Mouse (Mus musculus) thymus, postnatal 4 days (tissue): ENCODE results near the gene Lypd6b.
A peak's percentile ranks its signal among the peaks of the same experiment; 100 is the strongest.

Experiments
- DNase-seq: peaks from one replicate; pipeline ENCODE4 v3.0.0; 2021

Gene Lypd6b

GRCm38 (mm10) chr2:49787376-49788050 lies at the start of gene Lypd6b:
Gene Lypd6b (plus strand): TSS chr2:49787688.
- DNase-seq = peak; percentile 44

- no peak for DNase-seq
These were observed 48.4 kb upstream of the Lypd6b start for GRCm38 (mm10) chr2:49739046-49739445.

- no peak for DNase-seq
These were observed 46.5 kb upstream of the Lypd6b start for GRCm38 (mm10) chr2:49741026-49741425.

GRCm38 (mm10) chr2:49741895-49742734 lies 45.4 kb upstream of the Lypd6b start:
- DNase-seq = peak; percentile 37

- DNase-seq = no peak
These were observed 44.6 kb upstream of the Lypd6b start for GRCm38 (mm10) chr2:49742919-49743318.

GRCm38 (mm10) chr2:49743775-49744174 lies 43.7 kb upstream of the Lypd6b start:
- DNase-seq = no peak

- DNase-seq = no peak
These were observed 43.0 kb upstream of the Lypd6b start for GRCm38 (mm10) chr2:49744251-49745093.

- DNase-seq = no peak
These were observed 42.2 kb upstream of the Lypd6b start for GRCm38 (mm10) chr2:49745094-49745781.

- DNase-seq = no peak
These were observed 40.5 kb upstream of the Lypd6b start for GRCm38 (mm10) chr2:49746947-49747346.

- DNase-seq = no peak
These were observed 39.8 kb upstream of the Lypd6b start for GRCm38 (mm10) chr2:49747670-49748069.

- DNase-seq = peak; percentile 84
These were observed 38.7 kb upstream of the Lypd6b start for GRCm38 (mm10) chr2:49748628-49749342.

GRCm38 (mm10) chr2:49749730-49750576 lies 37.5 kb upstream of the Lypd6b start:
- no peak for DNase-seq

- DNase-seq = no peak
These were observed 35.8 kb upstream of the Lypd6b start for GRCm38 (mm10) chr2:49751544-49752210.

- DNase-seq = no peak
These were observed 35.3 kb upstream of the Lypd6b start for GRCm38 (mm10) chr2:49752211-49752607.

GRCm38 (mm10) chr2:49753062-49753461 lies 34.4 kb upstream of the Lypd6b start:
- DNase-seq = no peak

- peak; percentile 60 for DNase-seq
These were observed 32.4 kb upstream of the Lypd6b start for GRCm38 (mm10) chr2:49755054-49755453.

- no peak for DNase-seq
These were observed 29.9 kb upstream of the Lypd6b start for GRCm38 (mm10) chr2:49757616-49758015.

- peak; percentile 47 for DNase-seq
These were observed 23.0 kb upstream of the Lypd6b start for GRCm38 (mm10) chr2:49764331-49764946.

- no peak for DNase-seq
These were observed 18.6 kb upstream of the Lypd6b start for GRCm38 (mm10) chr2:49768916-49769315.

GRCm38 (mm10) chr2:49770440-49770839 lies 17.0 kb upstream of the Lypd6b start:
- no peak for DNase-seq
